Mouse (Mus musculus): ENCODE measurements around the gene Tns1.

GRCm38 (mm10) chr1:74121138-74121537 is 3.1 kb downstream of the Tns1 start:
- TF ChIP-seq POLR2A (IDR thresholded peaks at IDR 0.05; ENCODE audit: low read depth, low read length) (no peak), USF2 (conservative IDR thresholded peaks at IDR 0.05; ENCODE audit: low read depth, low read length) (no peak), NELFE (IDR thresholded peaks at IDR 0.05; ENCODE audit: low read depth, low read length) (no peak), ELF1 (IDR thresholded peaks at IDR 0.05; ENCODE audit: low read depth, low read length) (no peak), ZC3H11A (IDR thresholded peaks at IDR 0.05; ENCODE audit: low read depth, low read length) (no peak), E2F4 (IDR thresholded peaks at IDR 0.05; ENCODE audit: insufficient replicate concordance, low read depth, low read length) (no peak), CTCF (conservative IDR thresholded peaks at IDR 0.05 in 1 of 2, IDR thresholded peaks at IDR 0.05 in 1 of 2; ENCODE audit: low read depth in 2 of 2, low read length in 2 of 2) (no peak), EP300 (IDR thresholded peaks at IDR 0.05; ENCODE audit: low read length) (no peak)

All from CH12.LX (cell line).